Mouse (Mus musculus) cortical plate, adult 2 months (tissue): ENCODE results near the gene Surf1.

Experiments
- CTCF ChIP-seq: fragments of 200-500 bp; IDR thresholded peaks from 2 replicates; pipeline ENCODE4 v1.5.1; 2011; ENCODE audit warnings: mild to moderate bottlenecking, control low read depth, low read length; ENCODE audit not compliant: insufficient read depth; ENCODE audit errors: extremely low read depth
- POLR2A ChIP-seq: fragments of 200-500 bp; IDR thresholded peaks from 2 replicates; pipeline ENCODE4 v1.6.1; 2011; ENCODE audit warnings: mild to moderate bottlenecking, low read length, control low read depth; ENCODE audit not compliant: insufficient read depth; ENCODE audit errors: extremely low read depth

DNA sequence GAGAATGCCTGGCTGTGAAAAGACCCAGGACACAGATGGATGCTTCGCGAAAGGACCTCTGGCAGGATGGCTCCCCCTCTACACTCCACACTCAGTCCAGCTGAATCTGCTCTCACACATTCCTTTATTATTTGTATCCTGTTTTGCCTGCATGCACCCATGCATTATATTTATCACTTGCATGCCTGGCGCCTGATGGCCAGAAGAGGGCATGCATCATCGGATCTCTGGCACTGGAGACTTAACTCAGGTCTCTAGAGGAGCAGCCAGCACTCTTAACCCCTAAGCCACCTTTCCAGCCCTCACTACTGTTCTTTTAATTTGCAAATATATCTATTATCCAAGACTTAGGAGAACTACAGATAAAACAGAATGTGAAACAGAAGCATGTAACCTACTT is 44.4 kb upstream of the Surf1 start:
- TF ChIP-seq POLR2A (no peak), CTCF (0 out of 2 replicates have a peak, but pooled peaks have one; percentile 12)
